Mouse (Mus musculus) olfactory bulb, adult 2 months (tissue): ENCODE results near the gene Nrg4.

Experiments used
- CTCF ChIP-seq: fragments of 200-500 bp; IDR thresholded peaks from 2 replicates; pipeline ENCODE4 v1.5.1; 2012; ENCODE audit warnings: low read depth, mild to moderate bottlenecking, low read length, moderate library complexity; ENCODE audit not compliant: insufficient read depth
- POLR2A ChIP-seq: fragments of 200-500 bp; IDR thresholded peaks from 2 replicates; pipeline ENCODE4 v1.6.1; 2012; ENCODE audit warnings: mild to moderate bottlenecking, low read depth, low read length, moderate library complexity; ENCODE audit not compliant: insufficient read depth

DNA sequence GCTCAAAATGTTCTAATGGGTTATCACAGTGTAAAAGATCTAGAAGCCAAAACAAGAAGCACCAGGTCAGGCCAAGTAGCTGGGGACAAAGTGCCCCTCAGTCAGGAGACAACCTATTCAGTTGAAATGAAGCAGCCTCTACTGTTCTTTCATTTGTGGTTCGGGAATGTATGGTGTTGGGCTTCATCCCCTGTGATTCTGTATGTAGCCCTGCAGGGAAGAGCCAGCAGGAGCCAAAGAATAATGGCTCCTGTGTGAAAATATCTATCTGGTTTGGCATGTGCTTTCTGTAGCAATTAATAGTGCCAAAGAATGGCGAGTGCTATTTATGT lies 118.2 kb downstream of the Nrg4 start:
- TF ChIP-seq CTCF (no peak), POLR2A (no peak)
